Mouse (Mus musculus) spleen, postnatal 4 days (tissue): ENCODE measurements at regions not wholly inside any gene's neighbourhood (a gene's known extent, or its start where the extent isn't known, plus 50 kb on each side); places are given as distances from the start of the nearest gene placed in this dataset.

Experiments
- DNase-seq, 2 experiments: peaks; one replicate each; pipeline ENCODE4 v3.0.0; 2022; ENCODE audit warnings: low spot score in 2 of 2

- no peak for DNase-seq
These were observed 377.3 kb upstream of the Prickle1 start for GRCm38 (mm10) chr15:93972979-93973378.

- no peak for DNase-seq
These were observed 366.3 kb upstream of the Prickle1 start for GRCm38 (mm10) chr15:93961950-93962349.

GRCm38 (mm10) chr15:93959931-93960330 lies 364.2 kb upstream of the Prickle1 start:
- no peak for DNase-seq

GRCm38 (mm10) chr15:93958086-93958485 lies 362.4 kb upstream of the Prickle1 start:
- no peak for DNase-seq

GRCm38 (mm10) chr15:93956801-93957200 lies 361.1 kb upstream of the Prickle1 start:
- DNase-seq: no peak

- no peak for DNase-seq
These were observed 357.9 kb upstream of the Prickle1 start for GRCm38 (mm10) chr15:93953548-93953947.

GRCm38 (mm10) chr15:93950441-93950840 lies 354.8 kb upstream of the Prickle1 start:
- no peak for DNase-seq

- no peak for DNase-seq
These were observed 353.2 kb upstream of the Prickle1 start for GRCm38 (mm10) chr15:93948902-93949301.

- DNase-seq: no peak
These were observed 347.9 kb upstream of the Prickle1 start for GRCm38 (mm10) chr15:93943545-93943944.

- DNase-seq: no peak
These were observed 337.3 kb upstream of the Prickle1 start for GRCm38 (mm10) chr15:93932971-93933496.

- no peak for DNase-seq
These were observed 331.2 kb upstream of the Prickle1 start for GRCm38 (mm10) chr15:93926842-93927241.

GRCm38 (mm10) chr15:93926262-93926661 lies 330.6 kb upstream of the Prickle1 start:
- no peak for DNase-seq

- no peak for DNase-seq
These were observed 326.0 kb upstream of the Prickle1 start for GRCm38 (mm10) chr15:93921457-93922234.

- DNase-seq: no peak
These were observed 325.3 kb upstream of the Prickle1 start for GRCm38 (mm10) chr15:93920996-93921395.

- no peak for DNase-seq
These were observed 323.9 kb upstream of the Prickle1 start for GRCm38 (mm10) chr15:93919577-93919976.

GRCm38 (mm10) chr15:93916856-93917255 lies 321.2 kb upstream of the Prickle1 start:
- no peak for DNase-seq

- no peak for DNase-seq
These were observed 317.8 kb upstream of the Prickle1 start for GRCm38 (mm10) chr15:93913462-93913861.

- DNase-seq: no peak
These were observed 317.4 kb upstream of the Prickle1 start for GRCm38 (mm10) chr15:93913041-93913440.

- no peak for DNase-seq
These were observed 315.3 kb upstream of the Prickle1 start for GRCm38 (mm10) chr15:93910981-93911431.

- no peak for DNase-seq
These were observed 314.5 kb upstream of the Prickle1 start for GRCm38 (mm10) chr15:93910158-93910557.

- no peak for DNase-seq
These were observed 308.2 kb upstream of the Prickle1 start for GRCm38 (mm10) chr15:93903671-93904603.

- no peak for DNase-seq
These were observed 287.1 kb upstream of the Prickle1 start for GRCm38 (mm10) chr15:93882826-93883225.
